Comparison of ENCODE assay signal across 11 mouse cellular contexts in genomic region chr11:72951137-72952000, GRCm38 (mm10). TPM values are rescaled to one million over a fixed set of nuclear protein-coding genes. Genes with fewer than 3 reads are reported as not detected.
A peak's percentile ranks its signal among the peaks of the same experiment; 100 is the strongest.
DNase-seq lines count a peak whose midpoint lies in the region; ATAC-seq and TF ChIP-seq lines count a peak whose summit lies in the region.
"Had no signal": no experiment of that assay in that cellular context is flagged by ENCODE, and none has a peak within 500 bp of the region (broad histone marks: within the 10 kb centered on the region; RNA-seq: fewer than 3 reads in every experiment).

No protein-coding gene starts in this region.

- no peaks in the 10 kb centered on the region for H3K36me3 ChIP-seq in ES-Bruce4 (ENCODE audit: control insufficient read depth, insufficient read depth, low read length, poor library complexity, severe bottlenecking)
- H3K36me3 ChIP-seq in heart, embryonic 16.5 days (ENCODE audit: control insufficient read depth, insufficient read depth): no peaks in the 10 kb centered on the region
- H3K36me3 ChIP-seq: hindbrain, embryonic 15.5 days; neural tube, embryonic 13.5 days had no signal

- H3K27ac ChIP-seq in ES-Bruce4 (ENCODE audit: insufficient read depth, low read length): no peak overlapping the region
- H3K27ac ChIP-seq in heart, embryonic 16.5 days (ENCODE audit: low read length): 0 out of 2 replicates have a peak overlapping the region, but pooled peaks have one; percentile 23
- H3K27ac ChIP-seq: hindbrain, embryonic 15.5 days; neural tube, embryonic 13.5 days had no signal

- peaks cover 12% of the 10 kb centered on the region for H3K4me1 ChIP-seq in ES-Bruce4 (ENCODE audit: control insufficient read depth, insufficient read depth, low read length)
- peaks cover 42% of the 10 kb centered on the region for H3K4me1 ChIP-seq in heart, embryonic 16.5 days (ENCODE audit: control insufficient read depth, insufficient read depth, low read length)
- H3K4me1 ChIP-seq: hindbrain, embryonic 15.5 days had no signal

- H3K27me3 ChIP-seq in ES-Bruce4 (ENCODE audit: control insufficient read depth, insufficient read depth, low read length, poor library complexity, severe bottlenecking): no peaks in the 10 kb centered on the region
- no peaks in the 10 kb centered on the region for H3K27me3 ChIP-seq in heart, embryonic 16.5 days (ENCODE audit: control insufficient read depth, insufficient read depth, low read length)
- H3K27me3 ChIP-seq: hindbrain, embryonic 15.5 days; neural tube, embryonic 13.5 days had no signal

- no peak overlapping the region for H3K4me3 ChIP-seq in ES-Bruce4 (ENCODE audit: low read depth, low read length)
- H3K4me3 ChIP-seq in heart, embryonic 16.5 days (ENCODE audit: low read length): no peak overlapping the region
- H3K4me3 ChIP-seq: hindbrain, embryonic 15.5 days; neural tube, embryonic 13.5 days had no signal

- whole genome bisulfite sequencing in heart, embryonic 16.5 days: 54% methylated on average over 22 of the region's 22 CpGs

- H3K9me3 ChIP-seq in ES-Bruce4 (replicated peaks; ENCODE audit: control insufficient read depth, insufficient read depth, low read length, poor library complexity, severe bottlenecking): no peaks in the 10 kb centered on the region
- no peaks in the 10 kb centered on the region for H3K9me3 ChIP-seq in heart, embryonic 16.5 days (replicated peaks; ENCODE audit: control insufficient read depth, low read length)
- H3K9me3 ChIP-seq: hindbrain, embryonic 15.5 days; neural tube, embryonic 13.5 days had no signal

- no peak for TF ChIP-seq POLR2A in ES-Bruce4 (IDR thresholded peaks at IDR 0.05; ENCODE audit: insufficient read depth, low read length)

- peak; percentile 44; the same call in 1 of the 2 replicates for TF ChIP-seq EP300 in ES-Bruce4 (IDR thresholded peaks at IDR 0.05; ENCODE audit: insufficient read depth, low read depth, low read length)

- ATAC-seq in heart, embryonic 16.5 days (replicated peaks; ENCODE audit: extremely low read depth, insufficient read depth, low FRiP score): no peak

- H3K9ac ChIP-seq in ES-Bruce4 (ENCODE audit: low read depth, poor library complexity, severe bottlenecking): no peak overlapping the region
- H3K9ac ChIP-seq in heart, embryonic 16.5 days (ENCODE audit: low read length): no peak overlapping the region
- H3K9ac ChIP-seq: hindbrain, embryonic 15.5 days; neural tube, embryonic 13.5 days had no signal

- H3K4me2 ChIP-seq in heart, embryonic 16.5 days (ENCODE audit: low read depth, low read length): no peak overlapping the region
- H3K4me2 ChIP-seq: hindbrain, embryonic 15.5 days; neural tube, embryonic 13.5 days had no signal

- peak; percentile 80 for DNase-seq in adrenal gland, adult 2 months
- DNase-seq in adrenal gland, postnatal 4 days (ENCODE audit: low spot score in 2 of 2): no peak
- peak; percentile 45 to 46 for DNase-seq in kidney, postnatal 36 days
- no peak for DNase-seq in layer of hippocampus, adult 8-10 months (ENCODE audit: low spot score in 2 of 2)
- DNase-seq in frontal cortex, postnatal 10 days (ENCODE audit: low spot score in 2 of 2): no peak
- no peak for DNase-seq in embryo, embryonic 9.5 days (ENCODE audit: extremely low spot score)
- DNase-seq: thymus, postnatal 25 days had no signal

- TF ChIP-seq CTCF in ES-Bruce4 (IDR thresholded peaks at IDR 0.05; ENCODE audit: low read depth, low read length): no peak

RNA-seq across cellular contexts. Expression of gene Atp2a3, which starts 9.6 kb away (rescaled TPM):
- total RNA-seq in adrenal gland, adult 2 months (2021): 10 to 100 TPM in 1 of 2 experiments, 1 to 10 TPM in 1; 7.2 to 11.6 TPM
- 11.3 and 11.9 TPM in 2 replicates for polyA plus RNA-seq in adrenal gland, adult 2 months (2012; rRNA removed)
- total RNA-seq in adrenal gland, postnatal 4 days (2021): 10 to 100 TPM; 16.6 to 18.3 TPM
- 3.6 and 3.7 TPM in 2 replicates for polyA plus RNA-seq in ES-Bruce4 (2011; ENCODE audit: insufficient read depth, insufficient read length, low read depth, missing spikeins)
- 9.0 and 14.9 TPM in 2 replicates for polyA plus RNA-seq in heart, embryonic 16.5 days (2015; fragmentation: Nextera tagmentation; extraction: Ambion mirVana)
- 1 to 10 TPM; 6.0 to 8.9 (median 6.3) TPM for total RNA-seq in layer of hippocampus, adult 8-10 months (2022)

RNA-seq across cellular contexts. Expression of gene P2rx1, which starts 47.5 kb away (rescaled TPM):
- under 1 TPM; 0.40 to 0.55 TPM for total RNA-seq in adrenal gland, adult 2 months (2021)
- polyA plus RNA-seq in adrenal gland, adult 2 months (2012; rRNA removed): 0.85 and 1.0 TPM in 2 replicates
- 1 to 10 TPM; 1.3 to 3.2 TPM for total RNA-seq in adrenal gland, postnatal 4 days (2021)
- not detected in 2 replicates for polyA plus RNA-seq in ES-Bruce4 (2011; ENCODE audit: insufficient read depth, insufficient read length, low read depth, missing spikeins)
- 3.0 and 5.6 TPM in 2 replicates for polyA plus RNA-seq in heart, embryonic 16.5 days (2015; fragmentation: Nextera tagmentation; extraction: Ambion mirVana)
- under 1 TPM in 3 of 4 experiments, not detected in 1; 0.45 to 0.55 (median 0.54) TPM for total RNA-seq in layer of hippocampus, adult 8-10 months (2022)

Comparison
In these comparisons a context has a peak if more than half of its experiments do, and no peak if none do; other contexts are left out.
1. DNase-seq: peak in adrenal gland, adult 2 months (single experiment) and kidney, postnatal 36 days (2 of 2); none in adrenal gland, postnatal 4 days (0 of 2), layer of hippocampus, adult 8-10 months (0 of 2), frontal cortex, postnatal 10 days (0 of 2) and embryo, embryonic 9.5 days (single experiment).